Mouse (Mus musculus) hindbrain, embryonic 12.5 days (tissue): ENCODE data around the gene Clspn. TPM values are rescaled to one million over a fixed set of nuclear protein-coding genes. Genes with fewer than 3 reads are reported as not detected.
"Not testable (repeated sequence)": the region's sequence is repeated elsewhere in the genome, so short reads cannot be mapped to it uniquely, and the experiment has no call there.

Experiments
- ATAC-seq: fragments of 200-750 bp; cut with Nextera tagmentation; 2 replicates; pipeline ENCODE4 v1.8.0; 2017; ENCODE audit warnings: moderate TSS enrichment; ENCODE audit not compliant: low FRiP score
- H3K27ac ChIP-seq: fragments of 300-500 bp; sonication (generic); 2 replicates; pipeline ENCODE4 v1.5.1; 2016; ENCODE audit warnings: mild to moderate bottlenecking
- H3K27me3 ChIP-seq: fragments of 300-500 bp; sonication (generic); 2 replicates; pipeline ENCODE4 v1.6.1; 2016; ENCODE audit warnings: mild to moderate bottlenecking
- H3K36me3 ChIP-seq: fragments of 300-500 bp; sonication (generic); 2 replicates; pipeline ENCODE4 v1.6.1; 2016; ENCODE audit warnings: mild to moderate bottlenecking
- H3K4me1 ChIP-seq: fragments of 300-500 bp; sonication (generic); 2 replicates; pipeline ENCODE4 v1.6.1; 2016
- H3K4me2 ChIP-seq: fragments of 300-500 bp; sonication (generic); replicated peaks from 2 replicates; pipeline ENCODE4 v1.6.1; 2016; ENCODE audit warnings: mild to moderate bottlenecking
- H3K4me3 ChIP-seq: fragments of 300-500 bp; sonication (generic); 2 replicates; pipeline ENCODE4 v1.5.1; 2016; ENCODE audit warnings: mild to moderate bottlenecking
- H3K9ac ChIP-seq: fragments of 300-500 bp; sonication (generic); 2 replicates; pipeline ENCODE4 v1.6.1; 2016; ENCODE audit warnings: mild to moderate bottlenecking, moderate library complexity
- H3K9me3 ChIP-seq: fragments of 300-500 bp; sonication (generic); replicated peaks from 2 replicates; pipeline ENCODE4 v1.6.1; 2016; ENCODE audit warnings: mild to moderate bottlenecking
- WGBS: fragments of 180-500 bp; shearing (Covaris S2); methylation state at CpG from one replicate; pipeline ENCODE4 v1.1.7; 2016; 5-methylcytosine and 5-hydroxymethylcytosine counted together
- polyA plus RNA-seq: library from polyadenylated mRNA; unstranded; fragments of >200 nt; fragmentation: Nextera tagmentation; extraction: Ambion mirVana; gene quantifications from 2 replicates; pipeline ENCODE4 v1.2.1, GENCODE M21; 2016

Clspn gene
- 23.5 and 27.2 TPM in 2 replicates for polyA plus RNA-seq

GRCm38 (mm10) chr4:126556809-126557711, at the start of gene Clspn:
Gene Clspn (plus strand): TSS chr4:126556935.
- under 1% methylated on average over 52 of the region's 54 CpGs for WGBS
- H3K36me3 ChIP-seq = peaks cover 7% of the 10 kb centered on the region; the same call in 1 of the 2 replicates
- no peaks in the 10 kb centered on the region for H3K27me3 ChIP-seq
- peak within 1 kb of the TSS; percentile 66 for H3K4me2 ChIP-seq
- peak; percentile 97 for ATAC-seq
- H3K9me3 ChIP-seq = no peaks in the 10 kb centered on the region
- H3K27ac ChIP-seq = peak within 1 kb of the TSS; percentile 53; the same call in 1 of the 2 replicates
- H3K4me3 ChIP-seq = peak within 1 kb of the TSS; percentile 72
- H3K4me1 ChIP-seq = peaks cover 6% of the 10 kb centered on the region
- peak within 1 kb of the TSS; percentile 66 for H3K9ac ChIP-seq

- no peak for ATAC-seq
- 82% methylated on average over 14 of the region's 14 CpGs for WGBS
- Histone ChIP-seq H3K4me2 (no peak overlapping the region), H3K27me3 (no peaks in the 10 kb centered on the region), H3K27ac (no peak overlapping the region), H3K9ac (no peak overlapping the region), H3K9me3 (no peaks in the 10 kb centered on the region), H3K36me3 (peaks cover 61% of the 10 kb centered on the region), H3K4me1 (no peaks in the 10 kb centered on the region), H3K4me3 (no peak overlapping the region)
These were observed 48.4 kb upstream of the Clspn start for GRCm38 (mm10) chr4:126508110-126508899.

- no peak overlapping the region for H3K27ac ChIP-seq
- peaks cover 64% of the 10 kb centered on the region for H3K36me3 ChIP-seq
- 96% methylated on average over 2 of the region's 2 CpGs for WGBS
- H3K9ac ChIP-seq = no peak overlapping the region
- H3K27me3 ChIP-seq = no peaks in the 10 kb centered on the region
- no peak overlapping the region for H3K4me2 ChIP-seq
- H3K4me3 ChIP-seq = no peak overlapping the region
- ATAC-seq = no peak
- H3K4me1 ChIP-seq = no peaks in the 10 kb centered on the region
- no peaks in the 10 kb centered on the region for H3K9me3 ChIP-seq
These were observed 47.7 kb upstream of the Clspn start for GRCm38 (mm10) chr4:126509072-126509471.

- H3K9ac ChIP-seq = no peak overlapping the region
- H3K9me3 ChIP-seq = no peaks in the 10 kb centered on the region
- 92% methylated on average over 5 of the region's 5 CpGs for WGBS
- H3K4me1 ChIP-seq = no peaks in the 10 kb centered on the region
- ATAC-seq = no peak
- H3K27ac ChIP-seq = no peak overlapping the region
- no peak overlapping the region for H3K4me3 ChIP-seq
- H3K36me3 ChIP-seq = peaks cover 70% of the 10 kb centered on the region
- H3K4me2 ChIP-seq = no peak overlapping the region
- H3K27me3 ChIP-seq = no peaks in the 10 kb centered on the region
These were observed 45.7 kb upstream of the Clspn start for GRCm38 (mm10) chr4:126511013-126511412.

GRCm38 (mm10) chr4:126512308-126513066, 44.2 kb upstream of the Clspn start:
- peaks cover 66% of the 10 kb centered on the region for H3K36me3 ChIP-seq
- H3K4me1 ChIP-seq = no peaks in the 10 kb centered on the region
- H3K27me3 ChIP-seq = no peaks in the 10 kb centered on the region
- no peak for ATAC-seq
- no peak overlapping the region for H3K4me2 ChIP-seq
- no peak overlapping the region for H3K27ac ChIP-seq
- no peaks in the 10 kb centered on the region for H3K9me3 ChIP-seq
- no peak overlapping the region for H3K9ac ChIP-seq
- no peak overlapping the region for H3K4me3 ChIP-seq
- WGBS = 84% methylated on average over 6 of the region's 6 CpGs

- ATAC-seq = no peak
- 94% methylated on average over 3 of the region's 3 CpGs for WGBS
- no peaks in the 10 kb centered on the region for H3K4me1 ChIP-seq
- H3K9ac ChIP-seq = no peak overlapping the region
- H3K27ac ChIP-seq = no peak overlapping the region
- no peaks in the 10 kb centered on the region for H3K27me3 ChIP-seq
- no peaks in the 10 kb centered on the region for H3K9me3 ChIP-seq
- no peak overlapping the region for H3K4me2 ChIP-seq
- H3K36me3 ChIP-seq = 0 out of 2 replicates have a peak, but pooled peaks cover 7% of the 10 kb centered on the region
- no peak overlapping the region for H3K4me3 ChIP-seq
These were observed 30.6 kb upstream of the Clspn start for GRCm38 (mm10) chr4:126526164-126526563.

GRCm38 (mm10) chr4:126526828-126527227, 29.9 kb upstream of the Clspn start:
- no peak for ATAC-seq
- Histone ChIP-seq H3K36me3 (0 out of 2 replicates have a peak, but pooled peaks cover 3% of the 10 kb centered on the region), H3K9ac (no peak overlapping the region), H3K27ac (no peak overlapping the region), H3K4me2 (no peak overlapping the region), H3K4me3 (no peak overlapping the region), H3K4me1 (peaks cover 1% of the 10 kb centered on the region; the same call in 1 of the 2 replicates), H3K9me3 (no peaks in the 10 kb centered on the region), H3K27me3 (no peaks in the 10 kb centered on the region)
- WGBS = 94% methylated on average over 5 of the region's 5 CpGs

- Histone ChIP-seq H3K4me3 (peak overlapping the region; percentile 84), H3K27ac (0 out of 2 replicates have a peak overlapping the region, but pooled peaks have one; percentile 87), H3K36me3 (no peaks in the 10 kb centered on the region), H3K9ac (peak overlapping the region; percentile 91), H3K4me1 (peaks cover 9% of the 10 kb centered on the region), H3K27me3 (no peaks in the 10 kb centered on the region), H3K9me3 (no peaks in the 10 kb centered on the region), H3K4me2 (peak overlapping the region; percentile 69)
- ATAC-seq = no peak
- 38% methylated on average over 5 of the region's 5 CpGs for WGBS
These were observed 24.4 kb upstream of the Clspn start for GRCm38 (mm10) chr4:126532292-126532691.

- Histone ChIP-seq H3K9ac (peak within 1 kb of the TSS; percentile 91), H3K4me3 (peak within 1 kb of the TSS; percentile 84), H3K36me3 (no peaks in the 10 kb centered on the region), H3K4me1 (peaks cover 9% of the 10 kb centered on the region), H3K27ac (peak within 1 kb of the TSS; percentile 87), H3K4me2 (peak within 1 kb of the TSS; percentile 69), H3K27me3 (peaks cover 3% of the 10 kb centered on the region; the same call in 1 of the 2 replicates), H3K9me3 (no peaks in the 10 kb centered on the region)
- ATAC-seq = peak; percentile 91
- WGBS = under 1% methylated on average over 98 of the region's 120 CpGs
These were observed 23.7 kb upstream of the Clspn start, which contains the start of gene Ago4 for GRCm38 (mm10) chr4:126532827-126533728. Gene Ago4 (minus strand): TSS chr4:126533472.

- Histone ChIP-seq H3K27me3 (peaks cover 3% of the 10 kb centered on the region; the same call in 1 of the 2 replicates), H3K27ac (peak overlapping the region; percentile 87), H3K9me3 (no peaks in the 10 kb centered on the region), H3K4me3 (peak overlapping the region; percentile 84), H3K9ac (peak overlapping the region; percentile 91), H3K4me2 (peak overlapping the region; percentile 69), H3K4me1 (peaks cover 9% of the 10 kb centered on the region), H3K36me3 (no peaks in the 10 kb centered on the region)
- WGBS = 8% methylated on average over 7 of the region's 7 CpGs
- ATAC-seq = peak; percentile 80
These were observed 23.0 kb upstream of the Clspn start for GRCm38 (mm10) chr4:126533729-126534070.

GRCm38 (mm10) chr4:126535631-126536030, 21.1 kb upstream of the Clspn start:
- H3K4me3 ChIP-seq, H3K9ac ChIP-seq, H3K9me3 ChIP-seq, H3K4me2 ChIP-seq, H3K27ac ChIP-seq, ATAC-seq, H3K27me3 ChIP-seq, H3K4me1 ChIP-seq, H3K36me3 ChIP-seq: not testable (repeated sequence)
- 89% methylated on average over 7 of the region's 7 CpGs for WGBS
